Mouse (Mus musculus): Measurements from ENCODE around the gene Vipas39. TPM values are rescaled to one million over a fixed set of nuclear protein-coding genes. Genes with fewer than 3 reads are reported as not detected.
"Not testable (repeated sequence)": the region's sequence is repeated elsewhere in the genome, so short reads cannot be mapped to it uniquely, and the experiment has no call there.

Vipas39 gene
- 54.8 and 59.6 TPM in 2 replicates for polyA plus RNA-seq (2016; fragmentation: Nextera tagmentation; extraction: Ambion mirVana)

- Histone ChIP-seq H3K4me1 (peaks cover 29% of the 10 kb centered on the region), H3K4me3 (peak within 1 kb of the TSS; percentile 85), H3K27me3 (ENCODE audit: low read depth, poor library complexity, severe bottlenecking) (no peaks in the 10 kb centered on the region), H3K9me3 (replicated peaks) (no peaks in the 10 kb centered on the region), H3K27ac (replicated peaks) (peak within 1 kb of the TSS; percentile 93), H3K36me3 (peaks cover 60% of the 10 kb centered on the region)
- DNase-seq (ENCODE audit: low spot score) = peak; percentile 89
- under 1% methylated on average over 31 of the region's 31 CpGs for WGBS
Measured at GRCm38 (mm10) chr12:87266108-87266826, at the start of gene Vipas39, which contains the start of gene Ahsa1. Vipas39 (minus strand) TSS chr12:87266256. Ahsa1 (plus strand) TSS chr12:87266479.

GRCm38 (mm10) chr12:87313098-87313497, 47.0 kb upstream of the Vipas39 start:
- H3K4me1 ChIP-seq = no peaks in the 10 kb centered on the region
- H3K9me3 ChIP-seq (replicated peaks) = no peaks in the 10 kb centered on the region
- no peak for DNase-seq (ENCODE audit: low spot score)
- H3K27ac ChIP-seq (replicated peaks) = no peak overlapping the region
- no peaks in the 10 kb centered on the region for H3K27me3 ChIP-seq (ENCODE audit: low read depth, poor library complexity, severe bottlenecking)
- no peak overlapping the region for H3K4me3 ChIP-seq
- 63% methylated on average over 2 of the region's 2 CpGs for WGBS
- H3K36me3 ChIP-seq = peaks cover 35% of the 10 kb centered on the region

- H3K36me3 ChIP-seq = peaks cover 26% of the 10 kb centered on the region
- not testable (repeated sequence) for H3K27ac ChIP-seq (replicated peaks); H3K4me1 ChIP-seq; DNase-seq (ENCODE audit: low spot score); H3K4me3 ChIP-seq; H3K27me3 ChIP-seq (ENCODE audit: low read depth, poor library complexity, severe bottlenecking); H3K9me3 ChIP-seq (replicated peaks)
- WGBS = 79% methylated on average over 4 of the region's 4 CpGs
Measured at GRCm38 (mm10) chr12:87306584-87306844, 40.5 kb upstream of the Vipas39 start.

GRCm38 (mm10) chr12:87305767-87306583, 39.9 kb upstream of the Vipas39 start:
- Histone ChIP-seq H3K9me3 (replicated peaks) (no peaks in the 10 kb centered on the region), H3K27me3 (ENCODE audit: low read depth, poor library complexity, severe bottlenecking) (peaks cover 12% of the 10 kb centered on the region), H3K27ac (replicated peaks) (no peak overlapping the region), H3K36me3 (peaks cover 26% of the 10 kb centered on the region), H3K4me3 (no peak overlapping the region), H3K4me1 (no peaks in the 10 kb centered on the region)
- WGBS = 45% methylated on average over 13 of the region's 13 CpGs
- DNase-seq (ENCODE audit: low spot score) = no peak

- Histone ChIP-seq H3K27me3 (ENCODE audit: low read depth, poor library complexity, severe bottlenecking) (peaks cover 43% of the 10 kb centered on the region), H3K4me3 (no peak overlapping the region), H3K4me1 (peaks cover 18% of the 10 kb centered on the region), H3K36me3 (no peaks in the 10 kb centered on the region), H3K27ac (replicated peaks) (no peak overlapping the region), H3K9me3 (replicated peaks) (no peaks in the 10 kb centered on the region)
- no peak for DNase-seq (ENCODE audit: low spot score)
- 48% methylated on average over 4 of the region's 4 CpGs for WGBS
Measured at GRCm38 (mm10) chr12:87301189-87301588, 35.1 kb upstream of the Vipas39 start.

- Histone ChIP-seq H3K4me1 (peaks cover 18% of the 10 kb centered on the region), H3K36me3 (no peaks in the 10 kb centered on the region), H3K4me3 (peak overlapping the region; percentile 83), H3K27me3 (ENCODE audit: low read depth, poor library complexity, severe bottlenecking) (peaks cover 43% of the 10 kb centered on the region), H3K9me3 (replicated peaks) (no peaks in the 10 kb centered on the region), H3K27ac (replicated peaks) (no peak overlapping the region; the same call in 1 of the 2 replicates)
- 1% methylated on average over 9 of the region's 9 CpGs for WGBS
- DNase-seq (ENCODE audit: low spot score) = no peak
Measured at GRCm38 (mm10) chr12:87300441-87300690, 34.3 kb upstream of the Vipas39 start.

- Histone ChIP-seq H3K9me3 (replicated peaks) (no peaks in the 10 kb centered on the region), H3K4me1 (peaks cover 18% of the 10 kb centered on the region), H3K27me3 (ENCODE audit: low read depth, poor library complexity, severe bottlenecking) (peaks cover 43% of the 10 kb centered on the region), H3K36me3 (no peaks in the 10 kb centered on the region), H3K4me3 (peak within 1 kb of the TSS; percentile 83), H3K27ac (replicated peaks) (peak within 1 kb of the TSS; percentile 83)
- DNase-seq (ENCODE audit: low spot score) = peak; percentile 61
- under 1% methylated on average over 86 of the region's 86 CpGs for WGBS
Measured at GRCm38 (mm10) chr12:87299657-87300440, 33.8 kb upstream of the Vipas39 start, which contains the start of gene Ism2. Ism2 (minus strand) TSS chr12:87299705.

- peak overlapping the region; percentile 83 for H3K4me3 ChIP-seq
- H3K9me3 ChIP-seq (replicated peaks) = no peaks in the 10 kb centered on the region
- H3K27ac ChIP-seq (replicated peaks) = peak overlapping the region; percentile 83
- 10% methylated on average over 29 of the region's 29 CpGs for WGBS
- H3K36me3 ChIP-seq = no peaks in the 10 kb centered on the region
- no peak for DNase-seq (ENCODE audit: low spot score)
- peaks cover 18% of the 10 kb centered on the region for H3K4me1 ChIP-seq
- peaks cover 43% of the 10 kb centered on the region for H3K27me3 ChIP-seq (ENCODE audit: low read depth, poor library complexity, severe bottlenecking)
Measured at GRCm38 (mm10) chr12:87299037-87299656, 33.1 kb upstream of the Vipas39 start.

GRCm38 (mm10) chr12:87293934-87294333, 27.9 kb upstream of the Vipas39 start:
- Histone ChIP-seq H3K27ac (replicated peaks) (no peak overlapping the region), H3K4me3 (no peak overlapping the region), H3K36me3 (no peaks in the 10 kb centered on the region), H3K9me3 (replicated peaks) (no peaks in the 10 kb centered on the region), H3K4me1 (peaks cover under 1% of the 10 kb centered on the region; the same call in 1 of the 2 replicates), H3K27me3 (ENCODE audit: low read depth, poor library complexity, severe bottlenecking) (peaks cover 11% of the 10 kb centered on the region)
- DNase-seq (ENCODE audit: low spot score) = no peak
- 66% methylated on average over 6 of the region's 6 CpGs for WGBS

- no peak for DNase-seq (ENCODE audit: low spot score)
- Histone ChIP-seq H3K4me3 (no peak overlapping the region), H3K4me1 (no peaks in the 10 kb centered on the region; the same call in 1 of the 2 replicates), H3K36me3 (no peaks in the 10 kb centered on the region; the same call in 1 of the 2 replicates), H3K9me3 (replicated peaks) (0 out of 2 replicates have a peak, but pooled peaks cover 3% of the 10 kb centered on the region), H3K27me3 (ENCODE audit: low read depth, poor library complexity, severe bottlenecking) (no peaks in the 10 kb centered on the region), H3K27ac (replicated peaks) (no peak overlapping the region)
- 88% methylated on average over 5 of the region's 5 CpGs for WGBS
Measured at GRCm38 (mm10) chr12:87289100-87289499, 23.0 kb upstream of the Vipas39 start.

GRCm38 (mm10) chr12:87284726-87285125, 18.7 kb upstream of the Vipas39 start:
- Histone ChIP-seq H3K9me3 (replicated peaks) (0 out of 2 replicates have a peak, but pooled peaks cover 3% of the 10 kb centered on the region), H3K27me3 (ENCODE audit: low read depth, poor library complexity, severe bottlenecking) (no peaks in the 10 kb centered on the region), H3K27ac (replicated peaks) (no peak overlapping the region), H3K36me3 (no peaks in the 10 kb centered on the region; the same call in 1 of the 2 replicates), H3K4me1 (peaks cover 7% of the 10 kb centered on the region), H3K4me3 (no peak overlapping the region)
- WGBS = 93% methylated on average over 5 of the region's 5 CpGs
- no peak for DNase-seq (ENCODE audit: low spot score)

GRCm38 (mm10) chr12:87284268-87284667, 18.2 kb upstream of the Vipas39 start:
- 84% methylated on average over 4 of the region's 4 CpGs for WGBS
- no peak overlapping the region for H3K27ac ChIP-seq (replicated peaks)

More at GRCm38 (mm10) chr12:87284268-87284667, 18.2 kb upstream of the Vipas39 start:
- Histone ChIP-seq H3K27me3 (ENCODE audit: low read depth, poor library complexity, severe bottlenecking) (no peaks in the 10 kb centered on the region), H3K36me3 (no peaks in the 10 kb centered on the region; the same call in 1 of the 2 replicates), H3K4me1 (peaks cover 12% of the 10 kb centered on the region), H3K4me3 (no peak overlapping the region), H3K9me3 (replicated peaks) (0 out of 2 replicates have a peak, but pooled peaks cover 3% of the 10 kb centered on the region)
- DNase-seq (ENCODE audit: low spot score) = no peak
